Mouse (Mus musculus) frontal cortex, adult 2 months (tissue): ENCODE data around the gene Zfp691. TPM values are rescaled to one million over a fixed set of nuclear protein-coding genes. Genes with fewer than 3 reads are reported as not detected.
A peak's percentile ranks its signal among the peaks of the same experiment; 100 is the strongest.

Source experiments
- DNase-seq, 2 experiments: peaks; one replicate each; pipeline ENCODE4 v3.0.0; 2022; ENCODE audit warnings: low spot score in 1 of 2; ENCODE audit errors: extremely low spot score in 1 of 2
- polyA plus RNA-seq: library from polyadenylated mRNA; depleted of rRNA; stranded (reverse); fragments of >200 nt; gene quantifications from 2 replicates; pipeline ENCODE4 v1.2.3, GENCODE M21; 2012

Gene Zfp691
- polyA plus RNA-seq, 1 experiment = 8.0 TPM

DNA sequence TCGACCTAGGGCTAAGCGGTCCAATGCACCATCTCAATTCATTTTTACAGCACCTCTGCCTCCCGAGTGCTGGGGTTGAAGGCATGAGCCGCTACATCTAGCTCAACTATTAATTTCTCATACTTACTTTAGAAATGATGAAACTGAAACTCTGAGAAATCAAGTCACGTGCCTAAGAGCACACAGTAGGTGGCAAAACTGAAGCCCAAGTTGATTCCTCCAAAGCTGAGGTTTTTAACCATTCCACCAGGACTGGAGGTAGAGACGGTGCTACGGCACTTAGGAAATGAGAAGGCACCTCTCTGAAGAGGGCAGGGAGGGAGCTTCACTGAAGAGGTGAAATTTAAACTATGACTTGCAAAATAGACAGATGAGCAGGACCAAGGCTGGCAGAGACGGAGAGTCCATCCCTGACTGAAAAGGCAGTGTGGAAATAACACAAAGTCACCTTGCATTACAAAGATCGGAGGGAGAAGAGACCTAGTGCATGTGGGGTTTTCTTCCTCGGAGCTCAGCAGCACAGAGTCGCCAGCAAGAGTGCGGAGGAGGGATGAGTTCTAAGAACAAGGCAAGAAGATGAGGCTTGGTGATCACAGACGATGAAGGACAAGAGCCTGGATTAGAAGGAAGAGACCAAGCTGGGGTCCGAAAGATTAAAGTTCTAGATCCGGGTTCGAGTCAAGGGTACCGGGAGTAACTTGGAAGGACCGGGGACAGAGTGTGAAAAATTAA, 910 bp downstream of the Zfp691 start:
- DNase-seq = peak in 1 of 2 experiments; percentile 56

GRCm38 (mm10) chr4:119167663-119168062, 6.3 kb downstream of the Zfp691 start:
- peak; percentile 77 to 95 for DNase-seq

GRCm38 (mm10) chr4:119167068-119167467, 6.9 kb downstream of the Zfp691 start:
- no peak for DNase-seq

GRCm38 (mm10) chr4:119165916-119166315, 8.1 kb downstream of the Zfp691 start:
- no peak for DNase-seq

GRCm38 (mm10) chr4:119162990-119163389, 11.0 kb downstream of the Zfp691 start:
- no peak for DNase-seq

DNA sequence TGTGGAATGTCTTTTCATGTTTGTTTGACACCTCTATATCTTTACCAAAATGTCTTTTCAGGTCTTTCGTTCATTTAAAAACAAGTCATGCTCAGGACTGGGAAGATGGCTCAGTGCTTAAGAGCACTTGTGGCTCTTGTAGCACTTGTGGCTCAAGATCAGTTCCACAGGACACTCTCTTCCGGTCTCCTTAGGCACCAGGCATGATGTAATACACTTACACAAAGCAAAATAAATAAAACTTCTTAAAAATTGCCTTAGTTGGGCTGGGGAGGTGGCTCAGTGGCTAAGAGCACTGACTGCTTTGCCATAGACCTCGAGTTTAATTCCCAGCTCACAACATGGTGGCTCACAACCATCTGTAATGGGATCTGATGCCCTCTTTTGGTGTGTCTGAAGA, 12.6 kb downstream of the Zfp691 start:
- DNase-seq = no peak

DNA sequence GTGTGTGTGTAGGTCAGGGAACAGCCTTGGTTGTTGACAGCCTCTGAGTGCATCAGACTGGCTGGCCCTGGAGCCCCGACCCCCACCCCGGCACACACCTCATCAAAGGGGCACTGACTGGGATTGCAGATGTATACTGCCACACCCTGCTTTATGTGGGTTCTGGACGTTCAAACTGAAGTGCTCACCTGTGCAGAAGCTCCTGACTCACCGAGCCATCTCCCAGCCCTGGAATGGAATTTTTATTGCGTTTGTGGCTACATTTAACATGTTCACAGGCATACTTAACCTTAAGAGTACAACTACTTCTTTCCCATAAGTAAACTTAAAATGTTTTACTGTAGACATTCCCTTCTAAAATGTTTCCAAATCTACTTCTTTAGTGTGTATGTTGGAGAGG, 16.1 kb downstream of the Zfp691 start:
- DNase-seq = no peak

GRCm38 (mm10) chr4:119157186-119157585, 16.8 kb downstream of the Zfp691 start:
- peak in 1 of 2 experiments; percentile 78 for DNase-seq

DNA sequence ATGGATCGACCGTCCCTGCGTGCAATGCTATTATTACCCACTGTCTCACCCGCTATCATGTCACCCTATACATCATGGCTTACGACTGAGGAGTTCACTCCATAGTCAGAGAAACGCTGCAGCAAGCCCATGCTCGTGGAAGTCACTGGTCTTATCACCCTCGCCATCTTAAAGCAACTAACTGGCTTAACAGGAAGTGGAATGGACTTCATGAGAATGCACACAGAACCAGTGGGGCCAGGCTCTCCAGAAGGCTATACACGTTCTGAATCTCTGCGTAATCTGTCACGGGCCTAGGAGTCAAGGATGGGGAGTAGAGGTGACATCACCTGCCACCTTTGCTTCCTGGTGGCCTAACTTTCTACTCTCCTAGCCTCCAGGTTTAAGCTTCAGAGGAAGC, 25.3 kb downstream of the Zfp691 start:
- no peak for DNase-seq

GRCm38 (mm10) chr4:119147347-119147746, 26.6 kb downstream of the Zfp691 start:
- DNase-seq = no peak

GRCm38 (mm10) chr4:119146816-119147215, 27.2 kb downstream of the Zfp691 start:
- no peak for DNase-seq

- peak in 1 of 2 experiments; percentile 54 for DNase-seq
These were observed 31.6 kb downstream of the Zfp691 start for GRCm38 (mm10) chr4:119142230-119142871.

GRCm38 (mm10) chr4:119141191-119141590, 32.8 kb downstream of the Zfp691 start:
- DNase-seq = peak in 1 of 2 experiments; percentile 30

DNA sequence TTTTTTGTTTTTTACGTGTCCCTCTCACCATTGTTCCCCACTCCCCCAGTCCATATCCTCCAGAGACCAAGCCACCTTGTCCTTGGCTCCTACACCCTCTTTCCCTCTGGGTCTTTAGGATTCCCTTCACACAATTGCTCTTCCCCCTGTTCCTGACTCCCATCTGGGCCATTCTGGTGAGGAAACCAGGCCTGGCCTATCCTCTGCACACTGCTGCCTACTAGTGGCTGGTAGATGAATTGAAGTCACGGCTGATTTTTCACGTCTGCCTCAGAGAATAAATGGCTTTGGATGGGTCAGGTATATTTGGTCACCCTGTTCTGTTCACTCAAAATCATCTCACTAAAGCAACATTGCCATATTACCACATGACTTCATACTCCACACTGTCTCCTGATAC, 33.9 kb downstream of the Zfp691 start:
- peak in 1 of 2 experiments; percentile 48 for DNase-seq

GRCm38 (mm10) chr4:119138776-119139175, 35.2 kb downstream of the Zfp691 start:
- DNase-seq = no peak

DNA sequence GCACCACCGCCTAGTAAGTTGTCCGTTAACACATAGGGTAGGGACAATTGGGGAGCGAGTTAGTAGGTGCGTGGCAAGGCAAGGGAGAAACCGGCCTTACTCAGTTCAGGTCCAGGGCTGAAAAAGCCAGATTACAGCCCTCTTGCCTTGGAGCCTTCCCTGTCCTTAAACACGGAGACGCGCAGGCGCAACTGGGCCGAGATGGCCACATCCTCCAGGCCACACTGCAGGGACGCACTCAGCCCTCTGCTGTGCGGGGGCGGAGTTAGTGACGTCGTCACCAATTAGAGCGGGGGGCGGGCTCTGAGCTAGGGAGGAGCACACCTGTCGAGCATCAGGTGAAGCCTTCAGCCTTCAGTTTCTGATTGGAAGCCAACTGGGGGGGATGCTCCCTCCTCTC, 35.8 kb downstream of the Zfp691 start:
- peak; percentile 52 to 74 for DNase-seq

- no peak for DNase-seq
These were observed 36.7 kb downstream of the Zfp691 start for GRCm38 (mm10) chr4:119137313-119137712.

DNA sequence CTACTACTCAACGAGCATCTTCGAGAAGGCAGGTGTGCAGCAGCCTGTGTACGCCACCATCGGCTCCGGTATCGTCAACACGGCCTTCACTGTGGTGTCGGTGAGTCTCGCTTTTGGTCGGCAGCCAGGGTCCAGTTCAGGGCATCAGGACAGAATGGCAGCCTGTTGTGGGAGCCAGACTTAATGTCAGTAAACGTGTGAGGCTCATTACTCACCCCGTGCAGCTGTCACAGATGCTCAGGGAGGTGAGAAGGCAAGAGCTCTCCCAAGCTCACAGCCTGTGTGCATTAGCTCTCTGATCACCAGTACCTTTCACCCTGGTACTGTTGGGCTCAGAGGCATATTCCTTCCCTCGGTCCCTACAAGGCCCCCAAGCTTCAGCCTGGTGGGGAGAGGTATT, 40.1 kb downstream of the Zfp691 start:
- no peak for DNase-seq

DNA sequence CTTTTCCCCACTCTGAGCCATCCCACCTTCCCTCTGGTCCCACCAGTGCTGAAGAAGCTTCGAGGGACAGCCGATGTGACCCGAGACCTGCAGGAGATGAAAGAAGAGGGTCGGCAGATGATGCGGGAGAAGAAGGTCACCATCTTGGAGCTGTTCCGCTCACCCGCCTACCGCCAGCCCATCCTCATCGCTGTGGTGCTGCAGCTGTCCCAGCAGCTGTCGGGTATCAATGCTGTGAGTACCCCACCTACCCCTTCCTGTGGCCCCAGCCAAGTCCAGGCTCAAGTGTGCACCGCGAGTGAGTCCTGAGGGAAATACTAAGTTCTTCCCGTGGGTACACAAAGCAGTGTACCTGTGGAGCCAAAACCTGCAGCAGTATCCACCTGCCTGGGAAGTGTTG, 40.7 kb downstream of the Zfp691 start:
- DNase-seq = no peak

- no peak for DNase-seq
These were observed 42.6 kb downstream of the Zfp691 start for GRCm38 (mm10) chr4:119131189-119131910.

GRCm38 (mm10) chr4:119129096-119129495, 44.9 kb downstream of the Zfp691 start:
- DNase-seq = no peak
